Mouse (Mus musculus) limb, embryonic 10.5 days (tissue): ENCODE results near the gene Vmn1r35. TPM values are rescaled to one million over a fixed set of nuclear protein-coding genes. Genes with fewer than 3 reads are reported as not detected.
"Not testable (repeated sequence)": the region's sequence is repeated elsewhere in the genome, so short reads cannot be mapped to it uniquely, and the experiment has no call there.

Experiments
- DNase-seq: peaks from one replicate; pipeline ENCODE4 v3.0.0-alpha.2; 2017; ENCODE audit warnings: low spot score
- H3K27ac ChIP-seq: fragments of 300-500 bp; sonication (generic); 2 replicates; pipeline ENCODE4 v1.5.1; 2016; ENCODE audit warnings: mild to moderate bottlenecking
- H3K27me3 ChIP-seq: fragments of 300-500 bp; sonication (generic); 2 replicates; pipeline ENCODE4 v1.6.1; 2016; ENCODE audit warnings: low read depth, mild to moderate bottlenecking; ENCODE audit not compliant: poor library complexity, severe bottlenecking
- H3K36me3 ChIP-seq: fragments of 300-500 bp; sonication (generic); 2 replicates; pipeline ENCODE4 v1.6.1; 2016; ENCODE audit warnings: mild to moderate bottlenecking, moderate library complexity
- H3K4me1 ChIP-seq: fragments of 300-500 bp; sonication (generic); 2 replicates; pipeline ENCODE4 v1.6.1; 2016
- H3K4me3 ChIP-seq: fragments of 300-500 bp; sonication (generic); 2 replicates; pipeline ENCODE4 v1.5.1; 2016; ENCODE audit warnings: mild to moderate bottlenecking, moderate library complexity
- H3K9me3 ChIP-seq: fragments of 300-500 bp; sonication (generic); replicated peaks from 2 replicates; pipeline ENCODE4 v1.6.1; 2016; ENCODE audit warnings: mild to moderate bottlenecking
- WGBS: fragments of 180-500 bp; shearing (Covaris S2); methylation state at CpG from one replicate; pipeline ENCODE4 v1.1.7; 2016; 5-methylcytosine and 5-hydroxymethylcytosine counted together
- polyA plus RNA-seq: library from polyadenylated mRNA; unstranded; fragments of >200 nt; fragmentation: Nextera tagmentation; extraction: Ambion mirVana; gene quantifications from 2 replicates; pipeline ENCODE4 v1.2.1, GENCODE M21; 2016

Vmn1r35 gene
- not detected in 2 replicates for polyA plus RNA-seq

DNA sequence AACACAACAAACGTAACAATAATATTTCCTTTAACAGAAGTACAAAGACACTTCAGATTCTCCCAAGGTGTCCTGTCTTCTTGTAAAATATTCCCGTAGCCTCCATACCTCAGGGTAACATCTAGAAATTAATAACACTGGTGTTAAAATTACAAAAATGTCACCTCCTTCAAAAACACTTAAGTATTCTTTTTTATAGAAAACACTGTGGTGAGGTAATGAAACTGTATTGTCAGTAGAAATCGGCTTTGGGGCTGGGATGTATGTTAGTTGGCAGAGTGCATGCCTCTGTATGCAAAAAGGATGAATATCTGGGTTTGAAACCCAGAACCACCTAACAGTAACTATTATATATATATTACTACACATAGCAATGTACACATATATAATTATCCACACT lies at the start of gene Vmn1r35:
Gene Vmn1r35 (minus strand): TSS at position 101 of the 400 bp plus-strand sequence.
- no peak within 1 kb of the TSS for H3K27ac ChIP-seq
- no peak within 1 kb of the TSS for H3K4me3 ChIP-seq
- H3K4me1 ChIP-seq = no peaks in the 10 kb centered on the region
- no peaks in the 10 kb centered on the region for H3K36me3 ChIP-seq
- no peaks in the 10 kb centered on the region for H3K9me3 ChIP-seq
- no peak for DNase-seq
- H3K27me3 ChIP-seq = no peaks in the 10 kb centered on the region
- WGBS = 88% methylated on average over 3 of the region's 3 CpGs

DNA sequence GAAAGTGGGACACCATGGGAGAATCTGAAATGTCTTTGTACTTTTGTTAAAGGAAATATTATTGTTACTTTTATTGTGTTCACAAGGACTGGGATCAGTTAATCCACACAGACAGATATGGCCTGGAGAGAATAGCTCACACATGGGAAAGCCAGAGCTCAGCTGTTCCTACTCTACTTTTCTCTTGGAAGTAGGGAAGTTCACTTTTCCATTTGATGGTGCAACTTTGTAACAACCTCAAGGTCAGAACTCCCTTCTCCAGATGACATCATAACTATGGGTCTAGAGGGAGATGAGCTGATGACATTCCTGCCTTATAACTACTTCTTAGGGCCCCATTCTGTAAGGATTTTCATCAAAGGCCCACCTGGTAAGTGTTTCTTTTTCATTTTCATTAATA lies 43.4 kb upstream of the Vmn1r35 start, which contains the start of gene Vmn1r37:
Gene Vmn1r37 (plus strand): TSS at position 301 of the 400 bp plus-strand sequence.
- H3K27me3 ChIP-seq, H3K9me3 ChIP-seq, H3K4me1 ChIP-seq, DNase-seq, H3K36me3 ChIP-seq, H3K4me3 ChIP-seq, H3K27ac ChIP-seq: not testable (repeated sequence)

DNA sequence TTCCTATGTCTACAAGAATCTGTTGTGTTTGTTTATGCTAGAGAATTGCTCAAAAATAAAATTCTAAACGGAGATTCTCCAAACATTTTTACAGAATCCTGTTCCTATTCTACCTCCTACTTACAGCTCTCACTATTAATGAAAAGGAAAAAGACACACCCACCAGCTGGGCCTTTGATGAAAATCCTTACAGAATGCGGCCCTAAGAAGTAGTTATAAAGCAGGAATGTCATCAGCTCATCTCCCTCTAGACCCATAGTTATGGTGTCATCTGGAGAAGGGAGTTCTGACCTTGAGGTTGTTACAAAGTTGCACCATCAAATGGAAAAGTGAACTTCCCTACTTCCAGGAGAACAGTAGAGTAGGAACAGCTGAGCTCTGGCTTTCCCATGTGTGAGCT lies 33.4 kb upstream of the Vmn1r35 start, which contains the start of gene Vmn1r36:
Gene Vmn1r36 (minus strand): TSS at position 101 of the 400 bp plus-strand sequence.
- not testable (repeated sequence) for H3K4me3 ChIP-seq, H3K9me3 ChIP-seq, H3K27me3 ChIP-seq, H3K4me1 ChIP-seq, H3K27ac ChIP-seq, DNase-seq, H3K36me3 ChIP-seq
- WGBS = 80% methylated on average over 2 of the region's 2 CpGs

DNA sequence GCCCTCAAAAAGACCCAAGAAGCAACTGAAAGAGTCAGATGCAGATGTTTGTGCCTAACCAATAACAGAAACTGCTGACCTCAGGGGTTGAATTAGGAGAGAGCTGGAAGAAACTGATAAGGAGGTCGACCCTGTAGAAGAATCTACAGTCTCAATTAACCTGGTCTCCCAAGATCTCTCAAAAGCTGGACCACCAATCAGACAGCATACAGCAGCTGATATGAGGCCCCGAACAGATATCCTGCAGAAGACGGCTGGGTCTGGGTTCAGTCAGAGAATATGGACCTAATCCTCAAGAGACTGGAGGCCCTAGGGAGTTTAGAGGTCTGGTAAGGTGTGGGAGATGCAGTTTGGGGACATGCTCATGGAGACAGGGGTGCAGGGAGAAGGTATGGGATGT lies 28.1 kb upstream of the Vmn1r35 start:
- Histone ChIP-seq H3K4me3 (no peak overlapping the region), H3K36me3 (no peaks in the 10 kb centered on the region), H3K4me1 (no peaks in the 10 kb centered on the region), H3K27me3 (no peaks in the 10 kb centered on the region), H3K27ac (no peak overlapping the region), H3K9me3 (no peaks in the 10 kb centered on the region)
- WGBS = 70% methylated on average over 3 of the region's 3 CpGs
- no peak for DNase-seq

DNA sequence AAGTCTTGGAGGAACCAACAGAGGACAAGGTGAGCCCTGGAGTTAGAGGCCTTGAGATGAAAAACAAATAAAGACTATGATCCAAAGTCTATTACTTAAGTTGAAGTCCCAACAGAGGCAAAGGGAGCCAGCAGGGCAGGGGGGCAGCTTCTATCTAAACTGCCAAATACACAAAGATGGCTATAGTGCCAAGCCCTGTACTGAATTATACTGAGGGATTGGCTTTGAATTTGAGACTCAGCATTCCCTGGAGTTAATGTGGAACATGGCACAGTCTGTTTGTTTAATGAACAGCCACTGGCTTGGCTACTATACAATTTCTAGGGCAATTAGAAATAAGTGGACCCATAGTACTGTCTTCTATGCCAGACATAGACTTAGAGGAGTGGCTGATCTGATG lies 23.2 kb upstream of the Vmn1r35 start:
- Histone ChIP-seq H3K9me3 (no peaks in the 10 kb centered on the region), H3K36me3 (no peaks in the 10 kb centered on the region), H3K4me3 (no peak overlapping the region), H3K27me3 (no peaks in the 10 kb centered on the region), H3K4me1 (no peaks in the 10 kb centered on the region), H3K27ac (no peak overlapping the region)
- DNase-seq = no peak

DNA sequence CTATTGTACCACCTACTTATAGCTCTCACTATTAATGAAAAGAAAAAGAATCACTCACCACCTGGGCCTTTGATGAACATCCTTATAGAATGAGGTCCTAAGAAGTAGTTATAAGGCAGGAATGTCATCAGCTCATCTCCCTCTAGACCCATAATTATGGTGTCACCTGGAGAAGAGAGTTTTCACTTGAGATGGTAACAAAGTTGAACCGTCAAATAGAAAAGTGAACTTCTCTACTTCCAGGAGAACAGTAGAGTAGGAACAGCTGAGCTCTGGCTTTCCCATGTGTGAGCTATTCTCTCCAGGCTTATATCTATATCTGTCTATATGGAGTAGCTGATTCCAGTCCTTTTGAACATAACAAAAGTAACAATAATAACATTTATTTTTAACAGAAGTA lies 41.9 kb downstream of the Vmn1r35 start, which contains the start of gene Vmn1r34:
Gene Vmn1r34 (minus strand): TSS at position 101 of the 400 bp plus-strand sequence.
- Histone ChIP-seq H3K4me3 (no peak within 1 kb of the TSS), H3K9me3 (no peaks in the 10 kb centered on the region), H3K4me1 (no peaks in the 10 kb centered on the region), H3K27ac (no peak within 1 kb of the TSS), H3K36me3 (no peaks in the 10 kb centered on the region), H3K27me3 (no peaks in the 10 kb centered on the region)
- WGBS = 87% methylated on average over 1 of the region's 1 CpGs
- DNase-seq = no peak

Other genes starting within 250 kb of the Vmn1r35 start
- 146 and 153 TPM in 2 replicates for gene Mad2l1, start 150.5 kb downstream of the Vmn1r35 start, polyA plus RNA-seq
- gene Vmn1r32, start 125.8 kb downstream of the Vmn1r35 start, polyA plus RNA-seq = 0.14 and 0.18 TPM in 2 replicates
- not detected in 2 replicates for gene Vmn1r33, start 67.6 kb downstream of the Vmn1r35 start, polyA plus RNA-seq
- gene Vmn1r34, start 42.0 kb downstream of the Vmn1r35 start, polyA plus RNA-seq = not detected in 2 replicates
- not detected in 2 replicates for gene Vmn1r36, start 33.3 kb upstream of the Vmn1r35 start, polyA plus RNA-seq
- not detected in 2 replicates for gene Vmn1r37, start 43.5 kb upstream of the Vmn1r35 start, polyA plus RNA-seq
- gene Vmn1r38, start 96.7 kb upstream of the Vmn1r35 start, polyA plus RNA-seq = not detected in 2 replicates
- gene Vmn1r39, start 124.7 kb upstream of the Vmn1r35 start, polyA plus RNA-seq = not detected in 2 replicates
- gene Gng12, start 210.5 kb upstream of the Vmn1r35 start, polyA plus RNA-seq = 61.2 and 73.9 TPM in 2 replicates